Mouse (Mus musculus) midbrain, embryonic 14.5 days (tissue): ENCODE measurements at regions not wholly inside any gene's neighbourhood (a gene's known extent, or its start where the extent isn't known, plus 50 kb on each side); places are given as distances from the start of the nearest gene placed in this dataset.

Experiments used
- ATAC-seq: fragments of 200-750 bp; cut with Nextera tagmentation; 2 replicates; pipeline ENCODE4 v1.8.0; 2017; ENCODE audit warnings: moderate number of reproducible peaks, moderate library complexity; ENCODE audit not compliant: low FRiP score, low TSS enrichment
- DNase-seq: peaks from one replicate; pipeline ENCODE4 v3.0.0-alpha.2; 2015
- H3K27ac ChIP-seq: fragments of 300-500 bp; sonication (generic); replicated peaks from 2 replicates; pipeline ENCODE4 v1.5.1; 2014; ENCODE audit warnings: mild to moderate bottlenecking, low read depth, low read length, moderate library complexity
- H3K27me3 ChIP-seq: fragments of 300-500 bp; sonication (generic); 2 replicates; pipeline ENCODE4 v1.6.1; 2014; ENCODE audit warnings: low read length, control low read depth, mixed read lengths; ENCODE audit not compliant: control insufficient read depth, insufficient read depth
- H3K36me3 ChIP-seq: fragments of 300-500 bp; sonication (generic); 2 replicates; pipeline ENCODE4 v1.6.1; 2014; ENCODE audit warnings: low read length, control low read depth; ENCODE audit not compliant: control insufficient read depth, insufficient read depth
- H3K4me1 ChIP-seq: fragments of 300-500 bp; sonication (generic); 2 replicates; pipeline ENCODE4 v1.6.1; 2014; ENCODE audit warnings: mild to moderate bottlenecking, antibody characterized with exemption, low read length, control low read depth; ENCODE audit not compliant: control insufficient read depth, insufficient read depth
- H3K4me2 ChIP-seq: fragments of 300-500 bp; sonication (generic); 2 replicates; pipeline ENCODE4 v1.6.1; 2014; ENCODE audit warnings: mild to moderate bottlenecking, low read length, moderate library complexity
- H3K4me3 ChIP-seq: fragments of 300-500 bp; sonication (generic); replicated peaks from 2 replicates; pipeline ENCODE4 v1.5.1; 2014; ENCODE audit warnings: low read depth, low read length
- H3K9ac ChIP-seq: fragments of 300-500 bp; sonication (generic); replicated peaks from 2 replicates; pipeline ENCODE4 v1.6.1; 2014; ENCODE audit warnings: mild to moderate bottlenecking, low read length, moderate library complexity
- H3K9me3 ChIP-seq: fragments of 300-500 bp; sonication (generic); 2 replicates; pipeline ENCODE4 v1.6.1; 2016; ENCODE audit warnings: low read length, control low read depth, mixed read lengths; ENCODE audit not compliant: control insufficient read depth
- WGBS: fragments of 180-500 bp; shearing (Covaris S2); extraction: QIAGEN DNeasy Blood & Tissue Kit; methylation state at CpG from one replicate; pipeline ENCODE4 v1.1.7; 2014; 5-methylcytosine and 5-hydroxymethylcytosine counted together

GRCm38 (mm10) chr16:46956990-46957389 lies 458.7 kb upstream of the Nectin3 start:
- H3K4me1 ChIP-seq = no peaks in the 10 kb centered on the region
- DNase-seq (no peak), ATAC-seq (no peak)
- no peak overlapping the region for H3K27ac ChIP-seq
- H3K9me3 ChIP-seq = no peaks in the 10 kb centered on the region
- no peaks in the 10 kb centered on the region for H3K27me3 ChIP-seq
- H3K4me2 ChIP-seq = no peak overlapping the region
- WGBS = 90% methylated on average over 1 of the region's 1 CpGs
- no peak overlapping the region for H3K4me3 ChIP-seq
- no peaks in the 10 kb centered on the region for H3K36me3 ChIP-seq
- no peak overlapping the region for H3K9ac ChIP-seq

- ATAC-seq = no peak
- H3K27ac ChIP-seq = no peak overlapping the region
Measured at GRCm38 (mm10) chr16:46926060-46926459, 427.7 kb upstream of the Nectin3 start.

GRCm38 (mm10) chr16:46894576-46895203 lies 396.4 kb upstream of the Nectin3 start:
- Histone ChIP-seq H3K27ac (no peak overlapping the region), H3K36me3 (no peaks in the 10 kb centered on the region), H3K4me2 (no peak overlapping the region), H3K9ac (no peak overlapping the region), H3K27me3 (no peaks in the 10 kb centered on the region), H3K4me3 (no peak overlapping the region), H3K4me1 (no peaks in the 10 kb centered on the region), H3K9me3 (no peaks in the 10 kb centered on the region)
- WGBS = 48% methylated on average over 2 of the region's 2 CpGs
- DNase-seq = peak; percentile 6
- ATAC-seq = peak; percentile 60; the same call in 1 of the 2 replicates

More at GRCm38 (mm10) chr16:46926060-46926459, 427.7 kb upstream of the Nectin3 start:
- H3K9ac ChIP-seq = no peak overlapping the region
- no peak for DNase-seq
- H3K4me3 ChIP-seq = no peak overlapping the region
- H3K36me3 ChIP-seq = no peaks in the 10 kb centered on the region
- H3K4me1 ChIP-seq = no peaks in the 10 kb centered on the region
- WGBS = 84% methylated on average over 3 of the region's 3 CpGs
- H3K9me3 ChIP-seq = no peaks in the 10 kb centered on the region
- H3K4me2 ChIP-seq = no peak overlapping the region
- H3K27me3 ChIP-seq = no peaks in the 10 kb centered on the region

- Histone ChIP-seq H3K9ac (no peak overlapping the region), H3K27ac (no peak overlapping the region), H3K4me2 (no peak overlapping the region), H3K27me3 (no peaks in the 10 kb centered on the region), H3K4me3 (no peak overlapping the region), H3K36me3 (no peaks in the 10 kb centered on the region), H3K4me1 (no peaks in the 10 kb centered on the region), H3K9me3 (no peaks in the 10 kb centered on the region)
- ATAC-seq = no peak
- DNase-seq = no peak
- 97% methylated on average over 2 of the region's 2 CpGs for WGBS
Measured at GRCm38 (mm10) chr16:46878739-46879138, 380.4 kb upstream of the Nectin3 start.

- H3K4me2 ChIP-seq = no peak overlapping the region
- H3K36me3 ChIP-seq = no peaks in the 10 kb centered on the region
- H3K9me3 ChIP-seq = no peaks in the 10 kb centered on the region
- H3K4me1 ChIP-seq = no peaks in the 10 kb centered on the region
- H3K9ac ChIP-seq = no peak overlapping the region
- H3K27ac ChIP-seq = no peak overlapping the region
- no peak overlapping the region for H3K4me3 ChIP-seq
- DNase-seq (no peak), ATAC-seq (no peak)
- H3K27me3 ChIP-seq = no peaks in the 10 kb centered on the region
- 91% methylated on average over 2 of the region's 2 CpGs for WGBS
Measured at GRCm38 (mm10) chr16:46863959-46864358, 365.6 kb upstream of the Nectin3 start.

- Histone ChIP-seq H3K27me3 (no peaks in the 10 kb centered on the region), H3K4me2 (no peak overlapping the region), H3K27ac (no peak overlapping the region), H3K4me1 (peaks cover 8% of the 10 kb centered on the region; the same call in 1 of the 2 replicates), H3K9ac (no peak overlapping the region), H3K9me3 (no peaks in the 10 kb centered on the region), H3K4me3 (no peak overlapping the region), H3K36me3 (no peaks in the 10 kb centered on the region)
- ATAC-seq (no peak), DNase-seq (no peak)
- WGBS = 91% methylated on average over 4 of the region's 4 CpGs
Measured at GRCm38 (mm10) chr16:46849534-46849933, 351.2 kb upstream of the Nectin3 start.

- H3K36me3 ChIP-seq = no peaks in the 10 kb centered on the region
- no peaks in the 10 kb centered on the region for H3K27me3 ChIP-seq
- no peak overlapping the region for H3K4me2 ChIP-seq
- H3K4me1 ChIP-seq = peaks cover 8% of the 10 kb centered on the region; the same call in 1 of the 2 replicates
- no peak overlapping the region for H3K9ac ChIP-seq
- ATAC-seq (no peak), DNase-seq (no peak)
- no peaks in the 10 kb centered on the region for H3K9me3 ChIP-seq
- no peak overlapping the region for H3K4me3 ChIP-seq
- no peak overlapping the region for H3K27ac ChIP-seq
Measured at GRCm38 (mm10) chr16:46848755-46849154, 350.4 kb upstream of the Nectin3 start.

- no peak overlapping the region for H3K4me2 ChIP-seq
- WGBS = 26% methylated on average over 3 of the region's 3 CpGs
- no peak overlapping the region for H3K9ac ChIP-seq
- H3K27ac ChIP-seq = no peak overlapping the region
- peak; percentile 11; the same call in 1 of the 2 replicates for ATAC-seq
- no peaks in the 10 kb centered on the region for H3K9me3 ChIP-seq
- H3K36me3 ChIP-seq = no peaks in the 10 kb centered on the region
- no peaks in the 10 kb centered on the region for H3K27me3 ChIP-seq
- H3K4me1 ChIP-seq = peaks cover 8% of the 10 kb centered on the region; the same call in 1 of the 2 replicates
- DNase-seq = peak; percentile 34
- no peak overlapping the region for H3K4me3 ChIP-seq
Measured at GRCm38 (mm10) chr16:46847707-46848356, 349.5 kb upstream of the Nectin3 start.

- ATAC-seq = no peak
- Histone ChIP-seq H3K9ac (no peak overlapping the region), H3K4me2 (no peak overlapping the region), H3K36me3 (no peaks in the 10 kb centered on the region), H3K4me1 (no peaks in the 10 kb centered on the region), H3K27ac (no peak overlapping the region), H3K4me3 (no peak overlapping the region), H3K27me3 (no peaks in the 10 kb centered on the region), H3K9me3 (no peaks in the 10 kb centered on the region)
- 88% methylated on average over 2 of the region's 2 CpGs for WGBS
- no peak for DNase-seq
Measured at GRCm38 (mm10) chr16:46841179-46841578, 342.9 kb upstream of the Nectin3 start.
